Mouse (Mus musculus) intestine, embryonic 16.5 days (tissue): ENCODE results near the gene Rasgrp2. TPM values are rescaled to one million over a fixed set of nuclear protein-coding genes. Genes with fewer than 3 reads are reported as not detected.

Experiments
- ATAC-seq: fragments of 200-750 bp; cut with Nextera tagmentation; 2 replicates; pipeline ENCODE4 v1.8.0; 2017; ENCODE audit warnings: moderate TSS enrichment, moderate library complexity
- H3K27ac ChIP-seq: fragments of 300-500 bp; sonication (generic); 2 replicates; pipeline ENCODE4 v1.5.1; 2014; ENCODE audit warnings: mild to moderate bottlenecking, low read length
- H3K27me3 ChIP-seq: fragments of 300-500 bp; sonication (generic); replicated peaks from 2 replicates; pipeline ENCODE4 v1.6.1; 2014; ENCODE audit warnings: low read length, control low read depth, mixed read lengths; ENCODE audit not compliant: control insufficient read depth, insufficient read depth
- H3K36me3 ChIP-seq: fragments of 300-500 bp; sonication (generic); 2 replicates; pipeline ENCODE4 v1.6.1; 2014; ENCODE audit warnings: low read length, control low read depth; ENCODE audit not compliant: control insufficient read depth, insufficient read depth
- H3K4me1 ChIP-seq: fragments of 300-500 bp; sonication (generic); 2 replicates; pipeline ENCODE4 v1.6.1; 2014; ENCODE audit warnings: low read length, control low read depth, mixed read lengths; ENCODE audit not compliant: control insufficient read depth, insufficient read depth
- H3K4me2 ChIP-seq: fragments of 300-500 bp; sonication (generic); 2 replicates; pipeline ENCODE4 v1.6.1; 2014; ENCODE audit warnings: low read depth, low read length, control low read depth
- H3K4me3 ChIP-seq: fragments of 300-500 bp; sonication (generic); 2 replicates; pipeline ENCODE4 v1.5.1; 2014; ENCODE audit warnings: mild to moderate bottlenecking, low read length
- H3K9ac ChIP-seq: fragments of 300-500 bp; sonication (generic); 2 replicates; pipeline ENCODE4 v1.6.1; 2014; ENCODE audit warnings: low read depth, low read length
- H3K9me3 ChIP-seq: fragments of 300-500 bp; sonication (generic); 2 replicates; pipeline ENCODE4 v1.6.1; 2016; ENCODE audit warnings: low read length, control low read depth; ENCODE audit not compliant: control insufficient read depth
- WGBS: fragments of 180-500 bp; shearing (Covaris S2); extraction: QIAGEN DNeasy Blood & Tissue Kit; methylation state at CpG from one replicate; pipeline ENCODE4 v1.1.7; 2014; 5-methylcytosine and 5-hydroxymethylcytosine counted together
- polyA plus RNA-seq: library from polyadenylated mRNA; unstranded; fragments of >200 nt; fragmentation: Nextera tagmentation; extraction: Ambion mirVana; gene quantifications from 2 replicates; pipeline ENCODE4 v1.2.1, GENCODE M21; 2015

The Rasgrp2 gene
- polyA plus RNA-seq, 1 experiment from 2014 or later, result 47.0 TPM

DNA sequence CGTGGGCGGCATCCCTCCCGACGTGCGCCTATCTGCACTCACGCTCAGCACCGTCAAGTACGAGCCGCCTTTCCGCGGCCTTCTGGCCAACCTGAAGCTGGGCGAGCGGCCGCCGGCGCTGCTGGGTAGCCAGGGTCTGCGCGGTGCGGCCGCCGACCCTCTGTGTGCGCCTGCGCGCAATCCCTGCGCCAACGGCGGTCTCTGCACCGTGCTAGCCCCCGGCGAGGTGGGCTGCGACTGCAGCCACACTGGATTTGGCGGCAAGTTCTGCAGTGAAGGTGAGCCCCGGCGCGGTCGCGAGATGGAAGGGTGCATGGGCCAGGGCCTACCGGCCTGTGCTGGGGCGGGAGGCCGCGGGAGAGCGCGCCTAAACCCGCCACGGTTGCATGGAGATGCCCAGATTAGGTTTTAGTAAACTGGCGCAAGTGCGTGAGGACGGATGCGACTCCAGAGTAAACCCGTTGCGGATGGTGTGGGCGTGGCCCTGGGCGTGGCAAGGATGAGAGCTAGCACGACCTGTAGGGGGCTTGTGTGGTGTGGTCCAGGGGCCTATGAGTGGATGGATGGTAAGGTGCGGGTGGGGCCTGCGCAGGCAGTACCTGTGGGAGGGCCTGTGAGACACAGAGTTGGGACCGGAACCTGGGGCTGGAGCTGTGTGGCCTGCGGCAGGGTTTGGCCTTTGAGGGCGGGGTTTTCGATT lies 29.5 kb downstream of the Rasgrp2 start:
- 1% methylated on average over 60 of the region's 60 CpGs for WGBS
- peak; percentile 26 for ATAC-seq
- Histone ChIP-seq H3K36me3 (no peaks in the 10 kb centered on the region), H3K27ac (no peak overlapping the region), H3K27me3 (peaks cover 60% of the 10 kb centered on the region), H3K9ac (no peak overlapping the region), H3K4me1 (peaks cover 20% of the 10 kb centered on the region), H3K9me3 (no peaks in the 10 kb centered on the region), H3K4me2 (peak overlapping the region; percentile 63), H3K4me3 (peak overlapping the region; percentile 42)

DNA sequence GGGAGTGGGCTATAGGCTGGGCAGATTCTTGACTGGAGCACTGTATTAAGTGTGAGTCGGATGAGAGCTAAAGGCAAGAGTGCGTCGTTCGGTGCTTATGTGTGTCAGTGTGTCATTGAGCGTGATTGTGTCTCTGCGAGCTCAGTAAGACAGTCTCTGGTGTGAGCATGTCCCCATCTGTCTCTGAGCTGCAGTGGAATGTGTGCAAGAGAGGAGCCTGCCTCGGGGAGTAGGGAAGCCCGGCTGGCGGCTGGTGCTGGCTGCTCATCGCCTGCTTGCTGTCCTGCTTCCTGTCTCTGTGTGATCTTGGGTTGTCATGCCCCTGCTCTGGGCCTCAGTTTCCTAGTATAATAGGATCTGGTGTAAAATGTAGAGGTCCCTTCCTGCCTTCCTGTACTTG lies 43.9 kb downstream of the Rasgrp2 start:
- 65% methylated on average over 10 of the region's 10 CpGs for WGBS
- ATAC-seq, result no peak
- H3K9me3 ChIP-seq, result no peaks in the 10 kb centered on the region

GRCm38 (mm10) chr19:6445761-6446423 lies 46.8 kb downstream of the Rasgrp2 start:
- no peak for ATAC-seq
- 49% methylated on average over 10 of the region's 10 CpGs for WGBS

More for the DNA sequence above, 43.9 kb downstream of the Rasgrp2 start:
- H3K4me2 ChIP-seq, result no peak overlapping the region
- no peak overlapping the region for H3K4me3 ChIP-seq
- 0 out of 2 replicates have a peak, but pooled peaks cover 2% of the 10 kb centered on the region for H3K27me3 ChIP-seq
- no peak overlapping the region for H3K9ac ChIP-seq
- H3K36me3 ChIP-seq, result no peaks in the 10 kb centered on the region
- no peaks in the 10 kb centered on the region for H3K4me1 ChIP-seq
- no peak overlapping the region for H3K27ac ChIP-seq

DNA sequence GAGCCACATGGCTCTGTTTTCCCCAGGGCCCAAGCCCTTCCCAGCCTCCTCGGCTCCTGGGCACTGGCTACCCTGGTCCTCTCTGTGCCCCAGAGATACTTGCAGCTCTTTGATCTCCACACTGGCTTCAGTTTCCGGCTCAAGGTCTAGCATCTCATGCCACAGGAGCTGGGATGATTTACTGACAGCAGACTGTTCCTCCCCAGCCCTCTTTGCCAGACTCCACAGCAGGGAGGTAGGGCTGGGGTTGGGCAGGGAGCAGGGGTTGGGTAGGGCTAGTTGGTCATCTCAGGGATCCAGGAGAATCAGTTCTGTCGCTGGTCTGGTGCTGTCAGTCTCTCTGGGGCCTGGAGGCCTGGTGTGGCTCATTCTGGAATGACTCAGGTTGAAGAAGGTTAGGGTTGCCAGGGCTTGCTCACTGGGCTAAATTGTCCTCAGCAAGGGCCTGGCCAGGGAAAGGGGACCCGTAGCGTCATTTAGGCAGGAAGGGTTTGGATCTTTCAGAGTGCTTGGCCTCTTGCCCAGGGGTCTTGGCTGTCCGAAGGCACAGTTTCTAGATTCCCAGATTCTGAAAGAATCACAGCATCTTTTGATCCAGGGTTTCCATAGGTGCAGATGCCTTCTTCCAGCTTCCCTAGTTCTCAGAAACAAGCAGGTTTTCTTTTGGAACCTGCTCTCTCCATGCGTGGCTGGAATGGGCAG lies 47.7 kb downstream of the Rasgrp2 start:
- ATAC-seq, result no peak
- no peak overlapping the region for H3K4me3 ChIP-seq
- WGBS, result 53% methylated on average over 7 of the region's 7 CpGs
- 0 out of 2 replicates have a peak, but pooled peaks cover 2% of the 10 kb centered on the region for H3K27me3 ChIP-seq
- no peak overlapping the region for H3K4me2 ChIP-seq
- H3K9me3 ChIP-seq, result no peaks in the 10 kb centered on the region
- peaks cover 3% of the 10 kb centered on the region; the same call in 1 of the 2 replicates for H3K4me1 ChIP-seq
- no peak overlapping the region for H3K9ac ChIP-seq
- H3K27ac ChIP-seq, result no peak overlapping the region
- no peaks in the 10 kb centered on the region for H3K36me3 ChIP-seq

More at GRCm38 (mm10) chr19:6445761-6446423, 46.8 kb downstream of the Rasgrp2 start:
- 0 out of 2 replicates have a peak, but pooled peaks cover 2% of the 10 kb centered on the region for H3K27me3 ChIP-seq
- no peak overlapping the region for H3K27ac ChIP-seq
- no peak overlapping the region for H3K4me2 ChIP-seq
- no peaks in the 10 kb centered on the region for H3K9me3 ChIP-seq
- H3K9ac ChIP-seq, result no peak overlapping the region
- no peak overlapping the region for H3K4me3 ChIP-seq
- H3K36me3 ChIP-seq, result no peaks in the 10 kb centered on the region
- no peaks in the 10 kb centered on the region for H3K4me1 ChIP-seq

DNA sequence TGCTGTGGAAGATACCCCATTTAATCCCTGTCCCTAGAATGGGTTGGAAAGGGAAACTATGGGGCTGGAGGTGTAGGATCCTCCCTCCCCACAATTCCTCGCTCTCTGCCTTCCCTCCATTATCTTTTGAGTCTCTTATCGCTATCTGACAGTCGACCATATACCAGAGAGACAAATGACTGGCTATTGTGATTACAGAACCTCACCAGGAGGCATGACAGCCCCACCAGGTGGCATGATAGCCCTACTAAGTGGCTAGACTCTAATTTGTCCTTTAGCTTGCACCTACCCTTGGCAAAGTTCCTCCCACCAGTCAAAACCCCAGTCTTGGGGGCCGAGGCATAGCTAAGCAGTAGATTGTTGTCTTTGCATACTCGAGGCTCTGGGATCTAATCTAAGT lies 49.6 kb downstream of the Rasgrp2 start:
- Histone ChIP-seq H3K9me3 (no peaks in the 10 kb centered on the region), H3K4me3 (peak overlapping the region; percentile 14; the same call in 1 of the 2 replicates), H3K4me2 (peak overlapping the region; percentile 38), H3K4me1 (peaks cover 5% of the 10 kb centered on the region; the same call in 1 of the 2 replicates), H3K27ac (no peak overlapping the region), H3K27me3 (no peaks in the 10 kb centered on the region), H3K9ac (no peak overlapping the region), H3K36me3 (no peaks in the 10 kb centered on the region)
- WGBS, result 34% methylated on average over 5 of the region's 5 CpGs
- ATAC-seq, result no peak

DNA sequence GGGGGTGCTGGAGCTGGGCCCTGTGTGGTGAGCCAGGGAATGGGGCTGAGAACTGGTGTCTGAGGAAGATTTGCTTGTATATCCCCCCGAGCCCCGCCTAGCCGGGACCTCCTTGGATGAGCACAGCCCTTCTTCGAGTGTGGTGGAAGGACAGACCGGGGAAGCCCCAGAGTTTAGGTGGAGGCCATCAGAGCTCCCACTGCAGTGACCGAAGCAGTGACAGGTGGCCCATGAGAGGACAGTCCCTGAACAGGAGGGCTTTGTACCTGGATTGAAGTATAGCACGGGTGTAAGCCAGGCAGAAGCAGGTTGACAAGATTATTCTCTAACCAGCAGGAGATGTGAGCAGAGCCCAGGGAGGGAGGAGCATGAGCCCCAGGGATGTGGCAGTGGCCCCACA lies 50.7 kb downstream of the Rasgrp2 start:
- 66% methylated on average over 7 of the region's 7 CpGs for WGBS
- no peak overlapping the region for H3K4me3 ChIP-seq

DNA sequence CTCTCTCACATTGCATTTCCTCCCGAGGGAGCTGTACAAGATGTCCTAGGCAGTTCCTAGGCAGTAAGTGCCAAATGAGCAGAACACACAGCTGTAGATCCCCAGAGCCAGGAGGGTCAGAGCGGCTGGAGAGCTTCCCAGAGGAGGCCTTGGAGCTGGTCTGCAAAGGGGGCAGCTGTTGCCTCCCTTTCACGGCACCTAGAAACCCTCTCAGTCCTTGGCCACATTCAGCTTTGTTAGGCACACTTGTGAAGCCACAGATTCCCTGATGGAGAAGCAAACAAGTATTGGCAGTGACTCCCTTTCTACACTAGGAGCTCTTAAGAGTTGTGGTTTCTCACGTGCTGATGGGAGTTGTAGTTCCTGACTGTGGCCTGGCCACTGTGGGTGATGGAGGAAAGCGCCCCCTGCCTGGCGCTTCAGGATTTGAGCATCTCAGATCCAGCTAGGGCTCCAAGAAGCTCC lies 52.9 kb downstream of the Rasgrp2 start:
- no peak overlapping the region for H3K4me2 ChIP-seq
- no peaks in the 10 kb centered on the region for H3K36me3 ChIP-seq
- ATAC-seq, result peak; percentile 89
- no peak overlapping the region for H3K27ac ChIP-seq
- no peak overlapping the region for H3K9ac ChIP-seq
- WGBS, result 17% methylated on average over 6 of the region's 6 CpGs
- no peak overlapping the region for H3K4me3 ChIP-seq
- H3K4me1 ChIP-seq, result peaks cover 5% of the 10 kb centered on the region; the same call in 1 of the 2 replicates
- H3K27me3 ChIP-seq, result no peaks in the 10 kb centered on the region
- no peaks in the 10 kb centered on the region for H3K9me3 ChIP-seq

More for the DNA sequence above, 50.7 kb downstream of the Rasgrp2 start:
- no peak overlapping the region for H3K4me2 ChIP-seq
- no peak overlapping the region for H3K9ac ChIP-seq
- no peaks in the 10 kb centered on the region for H3K36me3 ChIP-seq
- no peak for ATAC-seq
- no peaks in the 10 kb centered on the region for H3K9me3 ChIP-seq
- H3K27me3 ChIP-seq, result no peaks in the 10 kb centered on the region
- H3K4me1 ChIP-seq, result peaks cover 5% of the 10 kb centered on the region; the same call in 1 of the 2 replicates
- H3K27ac ChIP-seq, result no peak overlapping the region

- Histone ChIP-seq H3K27me3 (no peaks in the 10 kb centered on the region), H3K4me3 (no peak overlapping the region), H3K36me3 (no peaks in the 10 kb centered on the region), H3K27ac (no peak overlapping the region), H3K9ac (no peak overlapping the region), H3K9me3 (no peaks in the 10 kb centered on the region), H3K4me1 (peaks cover 5% of the 10 kb centered on the region; the same call in 1 of the 2 replicates), H3K4me2 (no peak overlapping the region)
- 39% methylated on average over 9 of the region's 9 CpGs for WGBS
- no peak for ATAC-seq
These were observed 53.7 kb downstream of the Rasgrp2 start for GRCm38 (mm10) chr19:6452672-6453310.

DNA sequence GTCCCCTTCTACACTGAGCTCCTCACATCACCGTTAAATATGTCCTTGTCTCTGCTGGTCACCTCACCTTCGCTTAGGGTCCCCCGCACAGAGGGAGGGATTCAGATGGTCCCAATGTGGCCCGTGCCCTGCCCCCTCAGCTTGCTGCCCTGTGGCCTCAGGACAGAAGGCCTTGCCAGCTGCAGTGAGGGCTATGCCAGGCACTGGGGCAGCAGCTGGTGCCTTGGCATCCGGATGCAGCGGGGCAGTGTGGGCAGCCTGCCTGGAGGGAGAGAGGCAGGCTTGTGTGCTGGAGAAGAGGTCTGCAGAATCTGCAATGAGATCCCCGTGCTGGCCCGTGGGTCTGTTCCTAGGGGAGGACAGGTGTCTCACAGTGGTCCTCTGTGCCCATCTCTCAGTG lies 54.2 kb downstream of the Rasgrp2 start:
- ATAC-seq, result no peak
- no peak overlapping the region for H3K27ac ChIP-seq
- no peaks in the 10 kb centered on the region for H3K9me3 ChIP-seq
- H3K4me1 ChIP-seq, result peaks cover 5% of the 10 kb centered on the region; the same call in 1 of the 2 replicates
- 83% methylated on average over 8 of the region's 8 CpGs for WGBS
- no peaks in the 10 kb centered on the region for H3K36me3 ChIP-seq
- H3K9ac ChIP-seq, result no peak overlapping the region
- H3K4me3 ChIP-seq, result no peak overlapping the region
- no peak overlapping the region for H3K4me2 ChIP-seq
- H3K27me3 ChIP-seq, result no peaks in the 10 kb centered on the region
